In the genomic region with DNA sequence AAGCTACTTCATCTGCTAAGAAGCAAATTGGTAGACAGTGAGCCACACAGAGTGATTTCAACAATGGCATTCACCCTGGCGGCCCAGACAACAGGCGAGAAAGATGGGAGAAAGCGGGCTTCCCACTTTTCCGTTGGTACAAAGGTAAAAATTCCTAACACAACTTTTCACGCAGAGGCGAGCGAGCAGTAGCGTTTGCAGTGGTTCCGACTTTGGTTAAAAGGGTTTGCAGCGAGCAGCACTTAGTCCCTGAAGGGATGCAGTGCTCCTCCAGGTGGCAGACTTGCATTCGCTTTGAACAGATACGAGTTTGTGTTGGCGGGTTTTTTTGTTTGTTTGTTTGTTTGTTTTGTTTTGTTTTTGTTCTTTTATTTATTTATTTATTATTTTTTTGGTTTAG, we compare ENCODE assay signal across 7 mouse cellular contexts.
A peak's percentile ranks its signal among the peaks of the same experiment; 100 is the strongest.
DNase-seq lines count a peak whose midpoint lies in the region; ATAC-seq and TF ChIP-seq lines count a peak whose summit lies in the region.

No protein-coding gene starts in this region.

- CTCF ChIA-PET in Patski (lab: Charles Lee) = no interaction called here

- H3K4me1 ChIP-seq in forebrain, embryonic 16.5 days (replicated peaks; ENCODE audit: control insufficient read depth, insufficient read depth, low read length) = peaks cover 20% of the 10 kb centered on the region
- peaks cover 15% of the 10 kb centered on the region; the same call in 1 of the 2 replicates for H3K4me1 ChIP-seq in midbrain, embryonic 14.5 days (ENCODE audit: control insufficient read depth, insufficient read depth, low read length)

- POLR2A ChIA-PET in Patski (lab: Charles Lee) = no interaction called here

- peak overlapping the region; percentile 36 for H3K4me2 ChIP-seq in forebrain, embryonic 16.5 days (ENCODE audit: low read length)
- peak overlapping the region; percentile 11; the same call in 1 of the 2 replicates for H3K4me2 ChIP-seq in midbrain, embryonic 14.5 days (ENCODE audit: low read length)

- H3K4me3 ChIP-seq in forebrain, embryonic 16.5 days (replicated peaks; ENCODE audit: low read length) = peak overlapping the region; percentile 17; the same call in 1 of the 2 replicates
- no peak overlapping the region for H3K4me3 ChIP-seq in left cerebral cortex, adult 2 months
- H3K4me3 ChIP-seq in midbrain, embryonic 14.5 days (replicated peaks; ENCODE audit: low read depth, low read length) = no peak overlapping the region

- ATAC-seq in Patski = no peak
- ATAC-seq in forebrain, embryonic 16.5 days = peak; percentile 60; the same call in 1 of the 2 replicates
- ATAC-seq in midbrain, embryonic 14.5 days (ENCODE audit: low FRiP score, low TSS enrichment) = no peak

- in situ Hi-C loops in Patski (cut with MboI; ENCODE audit: low pct_unique_long_range_greater_than_20kb) = no loop called here

- no peak for DNase-seq in Patski (ENCODE audit: low read depth, low spot score)
- DNase-seq in c-Kit-positive CD71-positive TER-119-negative erythroid progenitor cells, embryonic 14.5 days (ENCODE audit: low read depth) = peak; percentile 1
- peak; percentile 20 for DNase-seq in hindlimb bud, embryonic 11.5 days (ENCODE audit: extremely low spot score, low read depth, low spot score)
- DNase-seq in left cerebral cortex, adult 2 months (ENCODE audit: extremely low spot score in 1 of 2, low spot score in 2 of 2) = peak; percentile 37 to 50
- DNase-seq in midbrain, embryonic 14.5 days = peak; percentile 88
- DNase-seq in testis, postnatal 10 days (ENCODE audit: low spot score) = peak; percentile 63

- peaks cover 48% of the 10 kb centered on the region for H3K27me3 ChIP-seq in Patski
- H3K27me3 ChIP-seq in forebrain, embryonic 16.5 days (replicated peaks; ENCODE audit: control insufficient read depth, insufficient read depth, low read length) = no peaks in the 10 kb centered on the region
- no peaks in the 10 kb centered on the region for H3K27me3 ChIP-seq in midbrain, embryonic 14.5 days (ENCODE audit: control insufficient read depth, insufficient read depth, low read length)

- no peaks in the 10 kb centered on the region for H3K9me3 ChIP-seq in forebrain, embryonic 16.5 days (ENCODE audit: control insufficient read depth, low read length)
- H3K9me3 ChIP-seq in midbrain, embryonic 14.5 days (ENCODE audit: control insufficient read depth, low read length) = no peaks in the 10 kb centered on the region

- H3K9ac ChIP-seq in forebrain, embryonic 16.5 days (replicated peaks; ENCODE audit: low read depth, low read length) = no peak overlapping the region
- H3K9ac ChIP-seq in midbrain, embryonic 14.5 days (replicated peaks; ENCODE audit: low read length) = no peak overlapping the region

- 17% methylated on average over 13 of the region's 13 CpGs for WGBS in forebrain, embryonic 16.5 days
- 25% methylated on average over 13 of the region's 13 CpGs for WGBS in midbrain, embryonic 14.5 days

- intact Hi-C loops in left cerebral cortex, adult 2 months (cut with DNase I) = loop anchor here (2.0 to 10.0 kb wide), 5 partner anchors 67 to 686 kb away; no protein-coding TSS in a partner anchor

- H3K36me3 ChIP-seq in forebrain, embryonic 16.5 days (ENCODE audit: control insufficient read depth, insufficient read depth) = no peaks in the 10 kb centered on the region
- H3K36me3 ChIP-seq in midbrain, embryonic 14.5 days (ENCODE audit: control insufficient read depth, insufficient read depth, low read length) = no peaks in the 10 kb centered on the region

- TF ChIP-seq CTCF in Patski (IDR thresholded peaks at IDR 0.05) = peak; percentile 61
- TF ChIP-seq CTCF in left cerebral cortex, adult 2 months (IDR thresholded peaks at IDR 0.05) = peak; percentile 72

- H3K27ac ChIP-seq in forebrain, embryonic 16.5 days (ENCODE audit: low read length) = no peak overlapping the region
- H3K27ac ChIP-seq in left cerebral cortex, adult 2 months = no peak overlapping the region
- H3K27ac ChIP-seq in midbrain, embryonic 14.5 days (replicated peaks; ENCODE audit: low read depth, low read length) = no peak overlapping the region
